ENCODE assay signal across 23 mouse cellular contexts in the genomic region with DNA sequence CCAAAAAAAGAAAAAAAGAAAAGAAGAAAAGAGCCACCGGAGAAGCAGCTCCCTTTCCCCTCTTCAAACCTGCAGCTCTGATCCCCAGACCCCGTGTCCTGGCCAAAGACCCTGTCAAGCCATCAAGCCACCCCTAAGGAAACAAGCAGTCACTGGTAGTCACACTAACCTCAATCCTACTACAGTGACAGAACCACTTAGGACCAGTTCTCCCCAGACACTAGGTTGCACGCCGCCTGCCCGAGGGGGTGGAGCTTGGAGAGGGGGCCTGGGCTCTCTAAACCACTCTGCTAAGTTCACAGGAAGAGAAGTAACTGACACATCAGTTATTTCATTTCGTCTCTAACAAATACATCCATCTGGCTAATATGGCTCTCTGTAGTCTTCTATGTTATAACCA. TPM values are rescaled to one million over a fixed set of nuclear protein-coding genes. Genes with fewer than 3 reads are reported as not detected.
"Had no signal": no experiment of that assay in that cellular context is flagged by ENCODE, and none has a peak within 500 bp of the region (broad histone marks: within the 10 kb centered on the region; RNA-seq: fewer than 3 reads in every experiment).

No protein-coding gene starts in this region.

- H3K9me3 ChIP-seq: lung, embryonic 15.5 days; megakaryocyte, embryonic 14.5 days; midbrain, embryonic 12.5 days; neural tube, embryonic 12.5 days; stomach, embryonic 15.5 days had no signal

- DNase-seq: liver, postnatal 0 days; lung, adult 2 months; lung, postnatal 14 days; lung, postnatal 36 days; midbrain, embryonic 14.5 days; right cerebral cortex, postnatal 14 days; thymus, adult 2 months; thymus, postnatal 36 days had no signal

- H3K9ac ChIP-seq: liver, postnatal 0 days; lung, embryonic 15.5 days; midbrain, embryonic 12.5 days; neural tube, embryonic 12.5 days; stomach, embryonic 15.5 days had no signal

- H3K4me3 ChIP-seq: lung, embryonic 15.5 days; midbrain, embryonic 12.5 days; neural tube, embryonic 12.5 days; stomach, embryonic 15.5 days had no signal

- H3K27me3 ChIP-seq: lung, embryonic 15.5 days; megakaryocyte, embryonic 14.5 days; midbrain, embryonic 12.5 days; neural tube, embryonic 12.5 days; stomach, embryonic 15.5 days had no signal

- ATAC-seq: liver, postnatal 0 days; lung, postnatal 0 days; midbrain, embryonic 16.5 days had no signal

- H3K27ac ChIP-seq: lung, embryonic 15.5 days; macrophage; midbrain, embryonic 12.5 days; neural tube, embryonic 12.5 days; stomach, embryonic 15.5 days; stomach, postnatal 0 days had no signal

- H3K4me2 ChIP-seq: lung, embryonic 15.5 days; midbrain, embryonic 12.5 days; neural tube, embryonic 12.5 days; stomach, embryonic 15.5 days had no signal

RNA-seq across cellular contexts. Expression of a gene that starts 39.6 kb away (rescaled TPM):
- total RNA-seq: megakaryocyte progenitor cell, adult 5-6 weeks; monocyte, adult 5-6 weeks; neutrophil, adult 5-6 weeks had no signal
- polyA plus RNA-seq: liver, postnatal 0 days; lung, adult 2 months; lung, postnatal 0 days; macrophage; midbrain, embryonic 12.5 days; midbrain, embryonic 16.5 days; spleen, adult 2 months; stomach, embryonic 15.5 days; stomach, postnatal 0 days; testis, adult 2 months had no signal

RNA-seq across cellular contexts. Expression of a gene that starts 44.2 kb away (rescaled TPM):
- total RNA-seq: megakaryocyte progenitor cell, adult 5-6 weeks; monocyte, adult 5-6 weeks; neutrophil, adult 5-6 weeks had no signal
- polyA plus RNA-seq: liver, postnatal 0 days; lung, adult 2 months; lung, embryonic 15.5 days; lung, postnatal 0 days; macrophage; midbrain, embryonic 12.5 days; midbrain, embryonic 14.5 days; midbrain, embryonic 16.5 days; neural tube, embryonic 12.5 days; neural tube, embryonic 14.5 days; spleen, adult 2 months; stomach, embryonic 15.5 days; stomach, postnatal 0 days; testis, adult 2 months; thymus, adult 2 months had no signal
